Mouse (Mus musculus): ENCODE results near the gene Ccdc171.

GRCm38 (mm10) chr4:83661519-83662271 lies 136.3 kb downstream of the Ccdc171 start:
- TF ChIP-seq CTCF (IDR thresholded peaks at IDR 0.05; ENCODE audit: borderline replicate concordance, control insufficient read depth, extremely low read depth, insufficient read depth, low read length, poor library complexity) (no peak), POLR2A (IDR thresholded peaks at IDR 0.05; ENCODE audit: control insufficient read depth, extremely low read depth, insufficient read depth, low read length, poor library complexity) (no peak)
